Mouse (Mus musculus) kidney, embryonic 16.5 days (tissue): Measurements from ENCODE around the gene Prkar1b. TPM values are rescaled to one million over a fixed set of nuclear protein-coding genes. Genes with fewer than 3 reads are reported as not detected.

Source experiments
- ATAC-seq: fragments of 200-750 bp; cut with Nextera tagmentation; 2 replicates; pipeline ENCODE4 v1.8.0; 2017; ENCODE audit warnings: moderate TSS enrichment; ENCODE audit not compliant: low FRiP score, low TSS enrichment
- H3K27ac ChIP-seq: fragments of 300-500 bp; sonication (generic); 2 replicates; pipeline ENCODE4 v1.5.1; 2014; ENCODE audit warnings: low read length
- H3K27me3 ChIP-seq: fragments of 300-500 bp; sonication (generic); 2 replicates; pipeline ENCODE4 v1.6.1; 2014; ENCODE audit warnings: low read length, control low read depth, mixed read lengths; ENCODE audit not compliant: insufficient read depth
- H3K36me3 ChIP-seq: fragments of 300-500 bp; sonication (generic); 2 replicates; pipeline ENCODE4 v1.6.1; 2014; ENCODE audit warnings: low read length, control low read depth, mixed read lengths; ENCODE audit not compliant: insufficient read depth
- H3K4me1 ChIP-seq: fragments of 300-500 bp; sonication (generic); 2 replicates; pipeline ENCODE4 v1.6.1; 2014; ENCODE audit warnings: low read length, control low read depth, mixed read lengths; ENCODE audit not compliant: insufficient read depth
- H3K4me2 ChIP-seq: fragments of 300-500 bp; sonication (generic); replicated peaks from 2 replicates; pipeline ENCODE4 v1.6.1; 2014; ENCODE audit warnings: low read depth, low read length
- H3K4me3 ChIP-seq: fragments of 300-500 bp; sonication (generic); 2 replicates; pipeline ENCODE4 v1.5.1; 2014; ENCODE audit warnings: mild to moderate bottlenecking, low read length
- H3K9ac ChIP-seq: fragments of 300-500 bp; sonication (generic); replicated peaks from 2 replicates; pipeline ENCODE4 v1.6.1; 2014; ENCODE audit warnings: low read length
- H3K9me3 ChIP-seq: fragments of 300-500 bp; sonication (generic); 2 replicates; pipeline ENCODE4 v1.6.1; 2016; ENCODE audit warnings: low read length, control low read depth
- WGBS: fragments of 180-500 bp; shearing (Covaris S2); extraction: QIAGEN DNeasy Blood & Tissue Kit; methylation state at CpG from one replicate; pipeline ENCODE4 v1.1.7; 2014; 5-methylcytosine and 5-hydroxymethylcytosine counted together
- polyA plus RNA-seq: library from polyadenylated mRNA; unstranded; fragments of >200 nt; fragmentation: Nextera tagmentation; extraction: Ambion mirVana; gene quantifications from 2 replicates; pipeline ENCODE4 v1.2.1, GENCODE M21; 2015

Prkar1b gene
- 24.6 and 28.8 TPM in 2 replicates for polyA plus RNA-seq

DNA sequence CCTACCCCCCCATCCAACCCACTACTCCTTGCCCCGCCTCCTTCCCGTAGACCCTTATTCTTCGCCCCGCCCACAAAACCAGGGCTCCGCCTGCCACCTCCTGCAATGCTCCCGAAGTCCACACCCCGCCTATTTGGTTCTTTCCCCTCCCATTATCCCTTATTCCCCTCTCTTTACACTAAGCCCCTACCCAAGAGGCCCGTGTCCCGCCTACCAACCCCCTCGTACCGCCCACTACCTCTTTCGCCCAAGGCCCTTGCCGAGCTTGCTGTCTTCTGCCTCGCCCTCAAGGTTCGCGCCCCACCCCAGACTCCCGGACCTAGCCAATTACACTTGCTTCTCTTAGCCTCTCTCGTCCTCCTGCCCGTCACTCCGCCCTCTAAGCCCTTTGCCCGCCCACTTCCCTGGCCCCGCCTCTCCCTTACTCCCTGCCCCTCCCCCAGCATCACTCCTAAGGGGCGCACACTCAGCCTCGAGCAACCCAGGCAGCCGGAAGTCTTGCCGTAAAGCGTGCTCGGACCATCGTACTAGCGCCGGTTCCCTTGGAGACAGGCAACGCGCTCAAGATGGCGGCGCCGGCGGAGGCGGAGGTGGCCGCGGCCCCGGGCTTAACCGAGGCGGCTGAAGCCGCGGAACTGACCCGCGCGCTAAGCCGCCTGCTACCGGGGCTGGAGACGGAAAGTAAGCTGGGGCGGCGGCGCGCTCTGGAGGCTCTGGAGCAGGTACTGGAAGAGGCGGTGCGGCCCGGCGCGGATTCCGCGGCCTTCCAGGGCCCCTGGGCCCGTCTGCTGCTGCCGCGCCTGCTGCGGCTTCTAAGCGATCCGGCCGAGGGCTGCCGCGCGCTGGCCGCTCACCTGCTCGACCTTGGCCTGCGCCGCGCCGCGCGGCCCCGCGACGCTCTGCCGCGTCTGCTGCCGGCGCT is at the start of gene Prkar1b, which contains the start of gene Dnaaf5:
Gene Prkar1b (minus strand): TSS at position 321 of the 922 bp plus-strand sequence.
Gene Dnaaf5 (plus strand): TSS at position 543 of the 922 bp plus-strand sequence.
- peaks cover 24% of the 10 kb centered on the region for H3K36me3 ChIP-seq
- peaks cover 17% of the 10 kb centered on the region for H3K4me1 ChIP-seq
- H3K4me3 ChIP-seq, result peak within 1 kb of the TSS; percentile 91
- H3K27me3 ChIP-seq, result no peaks in the 10 kb centered on the region
- no peaks in the 10 kb centered on the region for H3K9me3 ChIP-seq
- peak within 1 kb of the TSS; percentile 65 for H3K27ac ChIP-seq
- H3K4me2 ChIP-seq, result peak within 1 kb of the TSS; percentile 90
- peak; percentile 98 for ATAC-seq
- WGBS, result under 1% methylated on average over 81 of the region's 87 CpGs
- peak within 1 kb of the TSS; percentile 85 for H3K9ac ChIP-seq

DNA sequence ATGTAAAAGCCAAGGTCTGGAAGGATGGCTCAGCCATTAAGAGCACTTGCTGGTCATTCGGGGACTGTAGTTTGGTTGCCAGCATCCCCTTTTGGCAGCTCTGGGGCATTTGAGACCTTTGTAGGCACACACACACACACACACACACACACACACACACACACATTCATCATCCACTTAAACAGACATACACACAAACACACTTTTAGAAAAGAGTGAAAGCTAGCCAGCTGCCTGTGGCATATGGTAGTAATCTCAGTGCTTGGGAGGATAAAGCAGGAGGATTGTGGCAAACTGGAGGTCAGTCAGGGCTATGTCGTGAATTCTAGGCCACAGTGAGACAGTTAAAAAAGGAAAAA is 49.8 kb upstream of the Prkar1b start:
- Histone ChIP-seq H3K4me1 (peaks cover 20% of the 10 kb centered on the region), H3K9ac (peak overlapping the region; percentile 63), H3K4me3 (peak overlapping the region; percentile 91), H3K4me2 (peak overlapping the region; percentile 65), H3K27me3 (no peaks in the 10 kb centered on the region), H3K9me3 (no peaks in the 10 kb centered on the region), H3K27ac (peak overlapping the region; percentile 69), H3K36me3 (no peaks in the 10 kb centered on the region)
- 40% methylated on average over 2 of the region's 2 CpGs for WGBS
- no peak for ATAC-seq

- Histone ChIP-seq H3K4me3 (no peak overlapping the region), H3K9me3 (no peaks in the 10 kb centered on the region), H3K27me3 (no peaks in the 10 kb centered on the region), H3K27ac (no peak overlapping the region), H3K4me2 (no peak overlapping the region), H3K9ac (0 out of 2 replicates have a peak overlapping the region, but pooled peaks have one; percentile 10), H3K36me3 (no peaks in the 10 kb centered on the region), H3K4me1 (peaks cover 20% of the 10 kb centered on the region)
- WGBS, result 91% methylated on average over 3 of the region's 3 CpGs
- ATAC-seq, result no peak
Observed at GRCm38 (mm10) chr5:139198779-139199178, 49.0 kb upstream of the Prkar1b start.

DNA sequence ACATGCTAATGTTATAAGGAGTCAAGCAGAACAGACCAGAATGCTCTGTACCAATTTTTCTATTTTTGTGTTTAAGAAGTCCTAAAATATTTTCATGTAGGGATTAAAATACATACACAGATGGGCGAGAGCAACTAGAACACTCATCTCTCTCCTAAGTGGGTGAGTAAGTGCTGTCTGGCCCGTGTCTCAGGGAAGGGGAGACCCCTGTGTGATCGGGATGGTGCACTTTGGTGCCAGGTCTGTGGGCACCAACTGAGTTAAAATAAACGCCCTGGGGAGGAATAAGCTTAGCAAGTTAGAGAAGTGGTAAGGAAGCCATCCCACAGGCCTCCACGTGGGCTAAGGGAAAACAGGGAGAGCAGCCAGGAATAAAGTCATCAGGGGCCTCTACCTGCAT is 41.2 kb upstream of the Prkar1b start:
- no peak overlapping the region for H3K27ac ChIP-seq
- no peak for ATAC-seq
- H3K27me3 ChIP-seq, result no peaks in the 10 kb centered on the region
- no peaks in the 10 kb centered on the region for H3K9me3 ChIP-seq
- 67% methylated on average over 5 of the region's 5 CpGs for WGBS
- H3K4me3 ChIP-seq, result no peak overlapping the region
- H3K36me3 ChIP-seq, result peaks cover 9% of the 10 kb centered on the region; the same call in 1 of the 2 replicates
- H3K4me2 ChIP-seq, result no peak overlapping the region
- no peaks in the 10 kb centered on the region for H3K4me1 ChIP-seq
- no peak overlapping the region for H3K9ac ChIP-seq

DNA sequence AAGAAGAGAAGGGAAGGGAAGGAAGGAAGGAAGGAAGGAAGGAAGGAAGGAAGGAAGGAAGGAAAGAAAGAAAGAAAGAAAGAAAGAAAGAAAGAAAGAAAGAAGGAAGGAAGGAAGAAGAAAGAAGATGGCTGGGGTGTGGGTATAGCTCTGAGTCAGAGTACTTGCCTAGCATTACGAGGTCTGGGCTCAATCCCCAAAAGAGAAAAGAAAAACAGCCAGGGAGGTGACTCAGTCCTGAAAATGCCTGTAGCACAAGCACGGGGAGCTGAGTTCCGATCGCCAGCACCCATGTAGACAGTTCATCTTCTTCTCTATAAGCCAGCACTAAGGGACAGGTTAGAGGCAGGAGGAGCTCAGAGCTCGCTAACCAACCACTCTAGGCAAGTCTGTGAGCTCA is 39.9 kb upstream of the Prkar1b start:
- H3K27ac ChIP-seq, result no peak overlapping the region
- H3K4me2 ChIP-seq, result no peak overlapping the region
- H3K27me3 ChIP-seq, result no peaks in the 10 kb centered on the region
- H3K9me3 ChIP-seq, result no peaks in the 10 kb centered on the region
- H3K9ac ChIP-seq, result no peak overlapping the region
- no peaks in the 10 kb centered on the region for H3K4me1 ChIP-seq
- WGBS, result 93% methylated on average over 5 of the region's 5 CpGs
- peaks cover 19% of the 10 kb centered on the region; the same call in 1 of the 2 replicates for H3K36me3 ChIP-seq
- H3K4me3 ChIP-seq, result no peak overlapping the region
- ATAC-seq, result no peak

DNA sequence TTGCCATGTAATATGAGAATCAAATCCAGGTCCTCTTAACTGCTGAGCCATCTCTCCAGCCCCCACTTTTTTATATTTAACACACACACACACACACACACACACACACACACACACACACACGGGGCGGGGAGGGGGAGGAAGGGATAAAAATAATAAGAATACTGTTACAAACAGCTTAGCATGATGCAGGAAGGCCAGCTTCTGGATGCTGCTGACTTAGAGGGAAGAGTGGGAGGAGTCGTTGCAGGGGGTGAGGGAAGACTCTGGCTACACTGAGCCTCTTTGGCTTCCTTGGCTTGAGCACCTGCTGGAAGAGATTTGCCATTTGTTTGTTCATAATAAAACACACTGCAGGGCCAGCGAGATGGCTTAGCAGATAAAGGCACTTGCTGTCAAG is 35.1 kb upstream of the Prkar1b start:
- H3K27ac ChIP-seq, result no peak overlapping the region
- no peak for ATAC-seq
- no peaks in the 10 kb centered on the region for H3K9me3 ChIP-seq
- H3K4me3 ChIP-seq, result no peak overlapping the region
- H3K27me3 ChIP-seq, result no peaks in the 10 kb centered on the region
- H3K4me1 ChIP-seq, result no peaks in the 10 kb centered on the region
- WGBS, result 79% methylated on average over 4 of the region's 4 CpGs
- no peak overlapping the region for H3K9ac ChIP-seq
- H3K36me3 ChIP-seq, result peaks cover 48% of the 10 kb centered on the region
- H3K4me2 ChIP-seq, result no peak overlapping the region

- Histone ChIP-seq H3K36me3 (peaks cover 48% of the 10 kb centered on the region), H3K9me3 (no peaks in the 10 kb centered on the region), H3K4me3 (no peak overlapping the region), H3K4me1 (no peaks in the 10 kb centered on the region), H3K27me3 (no peaks in the 10 kb centered on the region), H3K4me2 (no peak overlapping the region), H3K27ac (no peak overlapping the region), H3K9ac (no peak overlapping the region)
- 88% methylated on average over 9 of the region's 9 CpGs for whole genome bisulfite sequencing
- no peak for ATAC-seq
Observed at GRCm38 (mm10) chr5:139183601-139184000, 33.8 kb upstream of the Prkar1b start.

DNA sequence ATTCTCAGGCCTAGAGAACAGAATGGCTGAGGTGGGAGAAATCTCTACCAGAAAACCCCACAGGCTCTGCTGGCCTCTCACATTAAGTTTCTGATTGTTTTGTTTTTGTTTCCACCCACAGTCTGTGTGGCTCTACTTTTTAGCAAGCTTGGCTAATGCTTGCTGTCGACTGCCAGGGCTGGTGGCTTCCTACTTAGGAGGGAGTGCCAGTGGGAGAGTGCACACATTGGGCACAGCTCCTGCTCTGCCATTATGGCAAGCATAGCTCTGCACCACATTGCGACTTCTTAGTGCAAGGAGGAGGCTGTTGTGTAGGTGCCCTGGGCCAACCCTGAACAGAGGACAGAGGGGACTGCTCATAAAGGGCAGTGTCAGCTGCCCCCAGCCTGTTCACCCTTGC is 33.3 kb upstream of the Prkar1b start:
- 80% methylated on average over 2 of the region's 2 CpGs for WGBS
- no peaks in the 10 kb centered on the region for H3K4me1 ChIP-seq
- peaks cover 48% of the 10 kb centered on the region for H3K36me3 ChIP-seq
- H3K27ac ChIP-seq, result no peak overlapping the region
- H3K9me3 ChIP-seq, result no peaks in the 10 kb centered on the region
- no peak overlapping the region for H3K9ac ChIP-seq
- no peak overlapping the region for H3K4me2 ChIP-seq
- ATAC-seq, result no peak
- H3K27me3 ChIP-seq, result no peaks in the 10 kb centered on the region
- H3K4me3 ChIP-seq, result no peak overlapping the region

DNA sequence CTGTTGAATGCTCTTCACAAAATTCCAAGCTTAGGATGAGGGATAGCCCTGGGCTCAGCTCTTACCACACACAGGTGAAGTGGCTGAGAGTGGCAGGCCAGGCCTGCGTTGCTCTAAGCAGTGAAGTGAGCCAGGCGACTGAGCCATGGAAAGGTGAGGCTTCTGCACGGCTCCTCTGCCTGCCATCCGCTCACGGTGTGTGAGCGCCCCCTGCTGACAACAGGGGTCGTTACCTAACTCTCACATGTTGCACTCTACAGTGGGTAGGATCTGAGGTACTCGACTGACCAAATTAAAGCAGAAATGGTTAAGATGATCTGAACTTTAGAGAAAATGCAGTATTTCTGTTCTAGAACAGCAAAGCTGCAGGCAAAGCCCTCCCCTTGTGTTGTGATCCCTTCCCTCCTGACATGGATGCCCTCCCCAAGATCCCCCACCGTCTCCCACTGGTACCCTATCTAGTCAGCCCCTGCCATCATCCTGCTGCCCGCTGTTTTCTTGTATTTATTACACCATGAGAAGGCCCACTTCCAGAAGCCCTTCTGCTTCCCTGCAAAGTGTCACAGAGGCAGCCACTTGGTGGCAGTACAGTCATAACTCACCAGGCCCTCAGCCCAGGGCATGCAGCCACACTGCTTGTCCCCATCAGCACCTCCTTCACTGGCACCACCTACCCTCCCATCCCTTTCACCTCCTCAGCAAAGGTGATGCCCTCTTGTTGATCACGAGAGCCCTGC is 29.3 kb upstream of the Prkar1b start:
- Histone ChIP-seq H3K4me3 (no peak overlapping the region), H3K4me2 (no peak overlapping the region), H3K27me3 (no peaks in the 10 kb centered on the region), H3K9me3 (no peaks in the 10 kb centered on the region), H3K4me1 (peaks cover 14% of the 10 kb centered on the region), H3K27ac (no peak overlapping the region), H3K9ac (no peak overlapping the region), H3K36me3 (peaks cover 31% of the 10 kb centered on the region)
- 26% methylated on average over 11 of the region's 11 CpGs for WGBS
- peak; percentile 33; the same call in 1 of the 2 replicates for ATAC-seq
